Mouse (Mus musculus) spleen, embryonic (tissue): ENCODE measurements around the gene Spag7.

Experiments
- CTCF ChIA-PET: fragments of 350-600 bp; sonication (Branson Sonifier 250); formaldehyde crosslinking; loops from one replicate; lab custom pipeline; 2022; lab: Charles Lee

Gene Spag7

GRCm38 (mm10) chr11:70646259-70646555, 23.0 kb downstream of the Spag7 start:
- CTCF ChIA-PET = interaction anchor here (1.6 kb wide), 1 partner anchor 21 kb away, joined by 3 read pairs; no protein-coding TSS in a partner anchor

DNA sequence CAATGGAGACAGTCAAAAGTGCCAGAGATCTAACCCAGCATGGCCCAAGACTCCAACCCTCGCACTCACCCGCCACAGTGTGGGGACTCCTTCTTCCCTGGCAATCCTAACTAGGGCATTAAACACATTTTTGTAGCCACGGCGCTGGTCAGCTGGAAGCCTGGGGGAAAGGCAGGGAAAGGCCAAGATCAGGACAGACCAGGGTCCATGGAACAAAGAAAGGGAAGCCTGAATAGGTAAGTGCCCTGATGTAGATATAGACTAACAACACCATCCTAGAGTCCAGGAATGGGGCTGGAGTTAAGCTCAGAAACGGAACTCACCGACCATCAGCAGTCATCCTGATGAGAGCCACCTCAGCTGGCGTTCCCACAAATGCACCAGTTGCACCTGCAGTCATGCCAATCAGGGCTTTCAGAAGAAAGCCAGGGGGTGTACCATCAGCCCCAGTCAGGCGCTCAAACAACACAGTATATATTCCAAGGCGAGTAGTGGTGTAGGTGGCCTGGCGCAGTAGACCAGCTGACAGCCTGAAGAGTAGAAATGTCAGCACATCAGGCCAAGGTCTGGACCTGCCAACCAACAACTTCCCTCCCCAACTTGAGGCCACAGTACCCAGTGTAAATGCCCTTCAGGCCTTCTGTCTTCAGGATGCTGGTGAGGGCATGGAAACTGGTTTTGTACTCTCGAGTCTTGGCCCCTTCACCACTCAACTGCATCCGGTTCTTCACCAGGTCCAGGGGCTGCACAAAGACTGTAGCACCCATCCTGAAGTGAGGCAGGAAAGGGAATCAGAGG, 23.6 kb downstream of the Spag7 start:
- CTCF ChIA-PET = interaction anchor here (1.6 kb wide), 1 partner anchor 20 kb away, joined by 3 read pairs; no protein-coding TSS in a partner anchor

GRCm38 (mm10) chr11:70644564-70645103, 24.6 kb downstream of the Spag7 start:
- CTCF ChIA-PET = no interaction called here

DNA sequence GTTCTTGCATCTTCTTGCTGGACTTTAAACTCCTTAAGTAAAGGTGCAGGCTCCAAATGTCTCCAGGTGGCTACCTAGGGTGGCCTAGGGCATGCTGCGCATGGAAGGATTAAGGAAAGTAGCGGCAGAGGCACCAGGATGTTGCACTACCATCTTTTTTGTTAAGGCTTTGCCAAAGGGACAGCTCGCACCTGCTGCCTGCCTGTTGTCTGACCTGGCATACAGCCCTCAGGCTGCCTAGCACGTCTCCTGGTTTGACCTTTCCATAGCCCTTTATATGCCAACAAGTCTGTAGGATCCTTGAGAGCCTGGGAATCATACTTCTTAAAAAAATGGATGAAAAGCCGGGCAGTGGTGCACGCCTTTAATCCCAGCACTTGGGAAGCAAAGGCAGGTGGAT, 26.2 kb downstream of the Spag7 start:
- CTCF ChIA-PET = no interaction called here

DNA sequence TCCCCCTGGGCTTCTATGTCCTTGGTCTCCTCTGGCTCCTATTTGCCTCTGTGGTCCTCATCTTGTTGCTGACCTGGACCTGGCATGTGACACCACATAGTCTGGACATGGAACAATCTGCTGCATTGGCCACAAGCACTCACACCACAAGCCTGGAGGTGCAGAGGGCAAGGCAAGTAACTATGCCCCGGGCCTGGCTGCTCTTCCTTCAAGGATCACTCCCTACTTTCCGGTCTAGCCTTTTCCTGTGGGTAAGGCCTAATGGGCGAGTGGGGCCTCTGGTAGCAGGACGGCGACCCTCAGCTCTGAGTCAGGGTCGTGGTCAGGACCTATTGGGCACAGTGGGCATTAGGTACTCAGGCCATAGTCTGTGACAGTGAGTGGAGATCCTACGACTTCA, 28.0 kb downstream of the Spag7 start:
- CTCF ChIA-PET = no interaction called here

DNA sequence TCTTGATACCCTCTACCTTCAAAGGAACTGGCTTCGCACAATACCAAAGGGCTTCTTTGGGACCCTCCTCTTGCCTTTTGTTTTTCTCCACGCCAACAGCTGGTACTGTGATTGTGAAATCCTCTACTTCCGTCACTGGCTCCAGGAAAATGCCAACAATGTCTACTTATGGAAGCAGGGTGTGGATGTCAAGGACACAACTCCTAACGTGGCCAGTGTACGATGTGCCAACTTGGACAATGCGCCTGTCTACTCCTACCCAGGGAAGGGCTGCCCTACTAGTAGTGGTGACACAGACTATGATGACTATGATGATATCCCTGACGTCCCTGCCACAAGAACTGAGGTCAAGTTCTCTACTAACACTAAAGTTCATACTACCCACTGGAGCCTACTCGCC, 29.2 kb downstream of the Spag7 start:
- CTCF ChIA-PET = interaction anchor here (0.5 to 0.7 kb wide), 2 partner anchors 133 to 150 kb away, joined by 3 read pairs; no protein-coding TSS in a partner anchor

GRCm38 (mm10) chr11:70638714-70639278, 30.4 kb downstream of the Spag7 start, which contains the start of gene Gp1ba:
Gene Gp1ba, plus strand, starts transcription at chr11:70639122.
- CTCF ChIA-PET = interaction anchor here (0.6 kb wide), 1 partner anchor 117 kb away, joined by 4 read pairs; no protein-coding TSS in a partner anchor

DNA sequence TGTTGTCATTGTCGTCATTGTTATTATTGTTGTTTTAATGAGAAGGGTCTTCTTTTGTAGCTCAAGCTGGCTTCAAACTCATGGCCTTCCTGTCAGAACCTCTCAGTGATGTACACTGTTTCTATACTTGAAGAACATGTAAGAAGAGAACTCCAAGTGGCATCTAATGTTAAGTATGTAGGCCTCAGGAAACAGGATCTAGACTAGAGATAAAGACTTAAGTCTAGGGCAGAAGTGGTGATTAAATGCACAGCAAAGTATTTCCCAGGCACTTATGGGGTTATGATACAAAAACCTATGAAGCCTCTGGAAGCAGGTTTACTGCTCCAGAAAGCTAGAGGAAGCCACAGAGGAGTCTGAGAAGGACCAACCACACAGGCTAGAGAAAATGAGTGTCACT, 30.9 kb downstream of the Spag7 start:
- CTCF ChIA-PET = no interaction called here

GRCm38 (mm10) chr11:70637764-70638163, 31.5 kb downstream of the Spag7 start:
- CTCF ChIA-PET = no interaction called here

GRCm38 (mm10) chr11:70635601-70636000, 33.6 kb downstream of the Spag7 start:
- CTCF ChIA-PET = no interaction called here

DNA sequence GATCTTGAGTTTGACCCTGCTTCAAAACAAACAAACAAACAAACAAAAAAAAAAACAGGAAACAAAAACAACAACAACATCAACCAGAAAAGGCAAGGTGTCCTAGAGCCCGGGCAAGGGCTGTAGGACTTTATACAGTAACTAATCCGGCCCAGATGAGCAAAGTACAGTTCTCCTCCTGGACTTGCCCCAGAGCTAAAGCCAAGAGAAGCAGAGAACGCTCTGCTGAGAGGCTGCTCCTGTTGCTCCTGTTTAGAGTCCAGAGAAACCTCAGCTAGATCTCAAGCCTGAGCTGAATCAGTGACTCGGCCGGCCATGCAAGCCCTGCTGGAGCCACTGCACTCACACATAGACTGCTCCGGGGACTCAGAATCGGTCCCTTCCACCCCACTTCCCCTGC, 39.1 kb downstream of the Spag7 start:
- CTCF ChIA-PET = interaction anchor here (0.9 to 1.1 kb wide), 2 partner anchors 127 to 216 kb away, joined by 3 to 10 read pairs; no protein-coding TSS in a partner anchor

- CTCF ChIA-PET = interaction anchor here (0.7 to 1.3 kb wide), 4 partner anchors 75 to 216 kb away, joined by 3 to 10 read pairs (median 3); no protein-coding TSS in a partner anchor
Measured at GRCm38 (mm10) chr11:70629557-70629956, 39.7 kb downstream of the Spag7 start.

- CTCF ChIA-PET = interaction anchor here (1.0 to 1.3 kb wide), 2 partner anchors 76 to 128 kb away, joined by 3 read pairs; no protein-coding TSS in a partner anchor
Measured at GRCm38 (mm10) chr11:70628431-70628830, 40.8 kb downstream of the Spag7 start.

GRCm38 (mm10) chr11:70626877-70627276, 42.3 kb downstream of the Spag7 start:
- CTCF ChIA-PET = no interaction called here

DNA sequence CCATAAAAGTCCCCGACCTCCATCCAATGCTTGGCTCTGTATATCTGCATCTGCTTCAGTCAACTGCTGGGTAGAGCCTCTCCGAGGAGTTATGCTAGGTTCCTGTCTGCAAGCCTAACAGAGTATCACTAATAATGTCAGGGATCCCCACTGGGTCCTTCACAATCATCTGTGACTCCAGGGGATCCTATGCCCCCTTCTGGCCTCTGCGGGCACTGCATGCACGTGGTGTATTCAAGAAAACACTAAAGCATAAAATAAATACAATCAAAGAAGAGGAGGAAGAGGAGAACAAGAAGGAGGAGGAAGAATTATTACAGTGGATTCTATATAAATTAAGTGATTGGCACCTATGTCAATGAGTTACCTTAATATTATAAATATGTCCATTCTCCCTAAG, 43.7 kb downstream of the Spag7 start:
- CTCF ChIA-PET = interaction anchor here (0.6 to 1.2 kb wide), 3 partner anchors 10 to 210 kb away, joined by 3 to 8 read pairs (median 3); partner anchors contain the start of genes 4930544D05Rik and Rnf167

GRCm38 (mm10) chr11:70623053-70623742, 46.0 kb downstream of the Spag7 start:
- CTCF ChIA-PET = interaction anchor here (0.6 to 0.7 kb wide), 2 partner anchors 142 to 1152 kb away, joined by 3 read pairs; no protein-coding TSS in a partner anchor

GRCm38 (mm10) chr11:70621972-70622814, 47.0 kb downstream of the Spag7 start:
- CTCF ChIA-PET = no interaction called here

DNA sequence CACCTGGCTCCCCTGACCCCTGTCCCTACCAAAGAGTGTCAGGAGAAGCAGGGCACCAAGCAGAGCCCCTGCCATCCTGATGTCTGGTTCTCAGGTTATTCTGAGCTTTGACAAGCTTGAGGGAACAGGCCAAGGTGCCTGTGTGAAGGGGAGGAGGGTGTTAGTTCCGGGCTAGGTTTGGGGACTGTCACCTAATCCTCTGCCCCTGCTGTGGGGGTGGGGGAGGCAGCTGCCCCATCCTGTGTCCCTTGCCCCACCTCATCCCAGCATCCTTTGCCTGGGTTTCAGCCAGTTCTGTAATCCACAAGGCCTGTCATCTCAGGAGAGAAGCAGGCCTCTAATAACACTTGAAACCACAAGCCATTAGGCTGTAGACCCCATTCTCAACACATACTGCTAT, 50.1 kb downstream of the Spag7 start, which contains the start of gene Chrne:
TSS of gene Chrne (minus strand) at position 116 of the 400 bp plus-strand sequence.
- CTCF ChIA-PET = no interaction called here

DNA sequence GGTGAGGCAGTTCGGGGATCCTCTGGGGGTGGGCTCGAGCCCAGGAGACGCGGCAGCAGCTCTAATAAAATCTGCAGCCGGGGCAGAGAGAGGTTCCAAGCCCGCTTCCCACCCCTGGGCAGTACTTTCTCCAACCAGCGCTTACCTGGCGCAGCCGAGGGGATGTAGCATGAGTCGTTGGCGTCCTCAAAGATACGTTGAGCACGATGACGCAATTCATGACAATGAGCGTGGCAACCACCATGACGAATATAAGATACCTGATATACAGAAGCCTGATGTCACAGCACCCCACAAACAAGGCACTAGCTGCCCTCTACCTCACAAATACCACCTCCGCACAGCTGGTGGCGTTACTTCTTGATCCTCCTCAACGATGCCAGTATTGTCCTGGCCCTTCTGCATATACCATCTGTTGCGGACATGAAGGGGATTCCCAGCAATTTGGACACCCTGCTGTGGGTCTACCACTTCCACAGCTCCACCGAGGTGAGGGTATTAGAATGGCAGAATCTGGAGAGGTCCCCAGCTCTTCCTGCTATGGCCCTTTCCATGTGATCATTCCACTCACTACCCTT, 53.6 kb downstream of the Spag7 start, which contains the start of gene 4930544D05Rik:
TSS of gene 4930544D05Rik (plus strand) at position 333 of the 578 bp plus-strand sequence.
- CTCF ChIA-PET = interaction anchor here (0.6 to 1.4 kb wide), 2 partner anchors 9 to 211 kb away, joined by 3 read pairs; no protein-coding TSS in a partner anchor

- CTCF ChIA-PET = interaction anchor here (1.4 kb wide), 1 partner anchor 10 kb away, joined by 3 read pairs; no protein-coding TSS in a partner anchor
Measured at GRCm38 (mm10) chr11:70615074-70615473, 54.1 kb downstream of the Spag7 start.
